Mouse (Mus musculus) yolk sac, embryonic 10.5 days (tissue): ENCODE results near the gene Cmklr1.

Source experiments
- DNase-seq: peaks from one replicate; pipeline ENCODE4 v3.0.0-alpha.2; 2017; ENCODE audit warnings: low spot score

Gene Cmklr1

DNA sequence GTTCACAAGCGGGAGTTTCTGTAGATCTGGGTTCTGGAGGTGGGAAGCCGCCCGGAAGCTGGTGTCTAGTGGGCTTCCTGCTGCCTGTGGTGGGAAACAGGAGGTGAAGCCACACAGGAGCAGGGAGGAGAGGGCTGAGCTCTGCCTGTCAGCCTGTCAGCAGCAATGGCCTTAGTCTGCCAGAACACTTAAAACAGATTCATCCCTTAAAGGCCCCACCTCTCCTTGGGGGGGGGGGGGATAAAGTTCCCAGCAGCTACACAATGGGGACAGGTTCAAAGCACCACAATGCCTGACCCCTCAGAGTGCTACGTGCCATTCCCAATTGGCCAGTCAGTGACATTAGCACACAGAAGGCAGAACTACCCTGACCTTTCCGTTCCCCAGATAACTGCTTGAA lies 2.0 kb upstream of the Cmklr1 start:
- no peak for DNase-seq

DNA sequence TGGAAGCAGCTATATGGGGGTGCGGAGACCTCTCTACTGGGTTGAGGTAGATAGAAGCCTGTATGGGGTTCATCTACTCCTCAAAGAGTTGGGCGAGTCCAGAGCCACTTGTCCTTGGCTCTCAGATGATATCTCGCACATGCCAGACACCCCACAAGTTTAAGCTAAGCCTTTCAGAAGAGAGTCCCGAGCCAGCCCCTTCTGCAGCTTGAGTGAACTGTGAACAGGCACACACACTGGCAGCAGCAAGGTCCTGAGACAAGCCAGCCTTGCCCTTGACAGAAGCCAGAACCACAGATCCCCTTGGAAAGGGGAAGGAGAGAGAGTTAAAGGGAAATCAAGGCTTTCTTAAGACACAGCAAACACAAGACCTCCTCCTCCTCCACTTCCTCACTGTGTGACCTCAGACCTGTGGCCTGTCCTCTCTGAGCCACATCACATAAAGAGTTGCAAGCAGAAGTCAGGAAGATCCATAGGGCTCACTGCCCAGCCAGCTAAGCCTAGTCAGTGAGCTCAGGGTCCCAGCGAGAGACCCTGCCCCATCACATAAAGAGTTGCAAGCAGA lies 1.5 kb downstream of the Cmklr1 start:
- DNase-seq: peak; percentile 36

DNA sequence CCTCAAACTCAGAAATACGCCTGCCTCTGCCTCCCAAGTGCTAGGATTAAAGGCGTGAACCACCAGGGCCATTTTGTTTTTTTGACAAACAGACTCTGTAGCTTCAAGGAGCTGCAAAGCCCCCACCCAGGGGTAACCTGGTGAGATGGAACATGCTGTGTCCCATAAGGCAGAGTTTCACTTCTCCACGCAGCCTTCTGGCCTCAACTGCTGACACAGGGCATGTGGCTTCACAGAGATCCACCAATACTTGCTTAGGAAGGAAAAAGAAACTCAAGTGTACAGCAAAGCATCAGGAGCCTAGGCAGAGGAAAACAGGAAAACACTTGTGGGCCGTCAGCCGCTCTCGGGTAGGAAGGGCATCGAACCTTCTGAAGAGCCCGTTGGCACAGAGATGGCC lies 3.1 kb downstream of the Cmklr1 start:
- no peak for DNase-seq

DNA sequence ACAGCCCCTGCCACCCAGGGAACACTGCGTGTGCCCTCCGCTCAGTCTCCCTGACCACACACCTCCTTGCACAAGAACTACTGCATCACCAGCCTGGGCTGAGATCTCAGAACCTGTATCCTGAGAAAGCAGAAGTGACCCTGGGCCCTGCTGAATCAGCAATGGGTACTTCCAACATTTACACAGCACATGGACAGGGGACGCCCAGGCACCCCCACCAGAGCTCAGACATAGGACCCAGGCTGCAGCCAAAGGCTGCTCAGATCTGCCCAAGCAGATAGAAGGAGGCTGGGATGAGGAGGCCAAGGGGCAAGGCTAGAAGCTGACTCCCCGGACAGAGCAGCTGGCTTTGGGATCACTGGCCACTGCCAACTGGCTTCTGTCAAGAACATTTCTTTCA lies 5.7 kb downstream of the Cmklr1 start:
- no peak for DNase-seq

DNA sequence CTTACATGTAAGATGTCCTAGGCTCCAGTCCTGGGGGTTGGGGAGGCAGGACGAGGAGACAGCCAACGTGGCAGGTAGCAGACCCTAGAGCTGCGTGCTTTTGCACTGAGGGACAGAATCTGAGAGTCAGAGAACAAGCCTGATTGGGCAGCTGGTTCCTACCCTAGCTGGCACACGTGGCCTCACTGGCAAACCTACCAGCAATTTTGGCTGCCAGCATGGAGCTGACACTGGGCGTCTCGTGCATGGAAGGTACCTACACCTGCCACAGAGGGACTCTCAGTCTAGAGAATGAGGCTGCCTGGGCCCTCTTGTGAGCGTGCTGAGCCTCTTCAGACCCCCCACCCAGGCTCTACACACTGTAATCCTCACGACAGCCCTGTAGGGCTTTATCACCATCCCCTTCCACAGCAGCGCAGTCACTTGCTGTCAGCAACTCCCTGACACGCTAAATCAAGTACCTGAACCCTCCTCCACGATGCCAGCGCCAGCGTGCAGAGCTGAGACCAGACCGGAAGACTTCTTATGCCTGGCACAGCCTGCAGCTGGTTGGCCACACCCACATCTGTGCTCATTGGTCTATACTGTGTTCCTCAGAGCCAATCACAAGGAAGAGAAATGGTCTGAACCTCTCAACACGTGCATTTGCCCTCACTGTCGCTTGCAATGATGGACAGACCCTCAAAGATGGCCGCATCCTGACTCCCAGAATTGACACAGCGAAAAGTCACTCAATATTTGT lies 6.9 kb downstream of the Cmklr1 start:
- no peak for DNase-seq

DNA sequence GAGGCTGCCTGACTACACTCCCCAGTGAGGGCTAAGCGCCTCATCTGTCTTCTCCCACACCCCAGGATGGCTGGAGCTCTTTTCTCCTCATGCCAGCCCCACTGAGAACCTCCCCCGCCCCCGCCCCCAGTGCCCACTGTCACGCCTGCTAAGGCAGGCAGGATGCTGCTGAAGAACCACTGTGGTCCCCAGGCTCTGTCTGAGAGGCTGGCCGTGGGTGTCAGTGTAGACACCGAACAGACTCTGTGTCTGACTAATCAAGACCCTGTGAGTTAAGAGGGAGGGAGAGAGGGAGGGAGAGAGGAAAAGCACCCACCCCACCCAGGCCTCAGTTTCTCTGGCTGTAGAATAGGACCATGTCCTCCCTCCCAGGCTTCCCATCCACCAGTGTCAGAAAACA lies 9.2 kb downstream of the Cmklr1 start:
- no peak for DNase-seq

DNA sequence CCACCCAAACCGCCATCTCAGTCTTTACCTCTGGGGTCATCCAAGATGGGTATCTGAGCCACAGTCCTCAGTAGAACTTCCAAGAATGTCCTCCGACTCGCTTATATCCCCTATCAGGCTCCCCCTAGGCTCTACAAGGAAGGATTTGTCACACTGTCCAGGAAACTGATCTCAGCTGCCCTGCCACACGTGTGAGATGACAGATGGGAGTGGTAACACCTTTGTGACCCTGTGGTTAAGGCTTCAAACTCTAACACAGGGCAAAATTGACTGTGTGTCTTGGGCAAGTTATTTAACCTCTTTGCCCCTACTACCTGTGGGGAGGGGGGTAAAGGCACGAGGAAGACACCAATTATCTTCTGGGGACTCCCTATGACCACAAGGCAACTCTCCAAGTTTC lies 11.1 kb downstream of the Cmklr1 start:
- no peak for DNase-seq

DNA sequence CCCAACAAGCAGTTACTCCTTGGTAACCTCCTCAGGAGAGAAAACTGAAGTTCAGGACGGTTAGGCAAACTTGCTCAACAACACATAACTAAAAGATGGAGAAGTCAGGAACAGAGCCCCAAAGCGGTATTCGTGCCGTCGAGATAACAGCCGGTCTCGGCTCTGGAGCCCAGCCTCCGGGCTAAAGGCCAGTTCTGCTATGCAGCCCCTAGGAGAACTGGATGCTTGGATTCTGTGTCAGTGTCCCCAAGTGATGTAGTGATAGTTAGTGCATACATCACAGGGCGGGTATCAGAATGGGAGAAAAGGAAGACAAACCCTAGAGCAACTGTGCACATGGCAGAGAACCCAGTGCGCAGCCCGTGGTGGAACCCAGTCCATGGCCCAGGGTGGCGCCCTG lies 12.2 kb downstream of the Cmklr1 start:
- DNase-seq: no peak

DNA sequence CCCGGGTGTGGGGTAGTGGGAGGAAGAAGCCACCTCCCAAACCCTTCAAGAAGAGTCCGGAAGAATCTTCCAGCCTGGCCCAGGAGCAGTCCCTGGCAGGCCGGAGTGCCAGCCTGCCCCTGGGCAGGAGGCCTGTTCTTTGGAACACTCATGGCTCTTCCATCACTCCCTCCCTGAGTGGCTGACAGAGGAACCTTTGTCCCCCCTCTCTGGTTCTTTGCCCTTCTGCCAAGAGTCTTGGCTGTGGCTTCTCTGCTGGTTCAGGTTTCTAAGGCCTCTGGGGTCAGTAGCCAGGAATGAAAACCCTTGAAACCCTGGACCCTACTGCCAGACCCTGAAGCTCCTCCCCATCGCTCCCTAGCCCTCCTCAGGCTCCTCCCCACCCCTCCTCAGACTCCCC lies 12.6 kb downstream of the Cmklr1 start:
- no peak for DNase-seq

DNA sequence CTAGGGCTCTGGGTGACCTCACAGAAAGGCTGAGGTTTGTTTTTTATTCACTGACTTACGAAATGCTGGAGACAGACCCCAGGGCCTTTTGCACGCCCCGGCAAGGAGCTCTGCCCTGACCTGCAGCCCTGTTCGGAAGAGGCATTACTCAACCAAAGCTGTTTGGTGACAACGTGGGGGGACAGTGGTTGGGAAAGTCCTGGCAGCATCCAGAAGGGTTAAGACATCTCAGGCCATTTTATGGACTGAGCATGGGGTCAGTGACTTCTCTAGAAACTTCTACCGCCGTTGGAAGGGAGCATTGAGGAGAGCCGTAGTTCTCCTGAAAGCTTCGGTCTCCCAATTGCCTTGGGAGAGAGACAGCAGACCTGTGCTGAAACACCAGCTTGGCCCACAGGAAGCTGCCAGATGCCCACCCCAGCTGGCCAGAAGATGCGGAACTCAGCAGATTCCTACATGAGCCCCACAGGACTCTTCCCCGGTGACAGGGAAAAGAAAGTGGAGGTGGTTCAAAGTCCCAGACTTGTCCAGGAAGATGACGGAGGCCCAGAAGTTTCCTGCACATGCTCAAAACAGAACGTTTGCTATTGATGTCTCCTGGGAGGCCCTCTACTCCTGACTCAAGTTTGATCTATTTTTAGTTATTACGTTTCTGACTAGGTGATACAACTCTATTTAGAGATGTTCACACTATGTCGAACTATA lies 14.2 kb downstream of the Cmklr1 start:
- no peak for DNase-seq

DNA sequence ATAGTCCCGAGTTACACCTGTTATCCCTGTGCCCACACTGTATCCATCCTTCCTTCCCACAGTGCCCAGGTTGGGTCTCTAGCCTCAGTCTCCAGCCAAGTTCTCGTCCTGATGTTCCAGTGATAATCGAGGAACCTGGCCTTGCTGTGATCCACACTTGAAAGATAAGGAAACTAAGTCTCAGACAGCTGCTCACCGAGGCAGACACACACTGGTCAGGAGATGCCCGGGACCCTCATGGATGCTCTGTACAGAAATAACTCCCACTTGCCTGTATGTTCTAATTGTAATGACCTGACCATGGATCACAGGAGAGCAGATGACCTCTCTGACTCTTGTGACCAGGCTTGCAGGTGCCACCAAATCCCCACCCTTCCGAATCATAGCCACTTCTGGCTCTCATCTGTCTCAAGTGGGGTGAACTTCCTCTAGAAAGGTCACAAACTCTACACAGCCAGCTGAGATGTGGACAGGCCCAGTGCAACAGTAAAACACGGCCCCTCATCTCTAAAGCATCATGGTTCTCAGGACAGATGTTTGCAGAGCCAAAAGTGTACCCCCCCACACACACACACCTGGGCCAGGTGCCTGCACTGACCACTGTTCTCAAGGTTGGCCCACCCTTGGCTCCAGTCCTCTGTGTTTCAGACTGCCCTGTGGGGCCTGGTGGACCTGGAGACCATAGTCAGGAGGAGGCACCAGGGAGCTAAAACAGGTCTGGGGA lies 15.2 kb downstream of the Cmklr1 start:
- DNase-seq: no peak

DNA sequence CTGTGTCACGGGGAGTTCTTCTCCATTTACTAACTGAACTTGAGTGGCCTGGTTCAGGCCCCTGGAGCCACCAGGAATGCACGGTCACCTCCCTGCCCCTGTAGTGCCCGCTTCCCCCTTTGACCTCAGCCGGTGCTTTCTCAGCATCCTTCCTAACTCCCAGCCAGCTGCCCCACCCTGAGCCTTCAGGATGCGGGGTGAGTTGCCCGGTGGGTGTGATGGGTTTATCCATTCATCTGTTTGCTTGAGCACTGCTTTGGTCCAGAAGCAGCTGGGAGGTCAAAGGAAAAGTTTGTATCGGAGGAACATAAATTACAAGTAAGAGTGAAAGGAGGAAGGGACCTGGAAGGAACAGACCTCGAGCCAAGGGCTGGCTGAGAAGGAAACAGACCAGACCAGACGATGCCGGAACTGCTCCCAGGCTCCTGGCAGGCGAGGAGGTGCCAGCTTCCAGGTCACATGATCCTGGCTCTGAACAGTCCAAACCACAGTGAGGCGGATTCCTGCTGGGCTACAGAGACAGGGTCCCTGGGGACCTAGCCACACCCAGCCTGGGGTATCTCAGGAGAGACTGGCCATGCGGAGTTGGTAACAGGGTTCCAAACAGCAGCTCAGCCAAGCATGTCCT lies 16.1 kb downstream of the Cmklr1 start:
- DNase-seq: no peak

DNA sequence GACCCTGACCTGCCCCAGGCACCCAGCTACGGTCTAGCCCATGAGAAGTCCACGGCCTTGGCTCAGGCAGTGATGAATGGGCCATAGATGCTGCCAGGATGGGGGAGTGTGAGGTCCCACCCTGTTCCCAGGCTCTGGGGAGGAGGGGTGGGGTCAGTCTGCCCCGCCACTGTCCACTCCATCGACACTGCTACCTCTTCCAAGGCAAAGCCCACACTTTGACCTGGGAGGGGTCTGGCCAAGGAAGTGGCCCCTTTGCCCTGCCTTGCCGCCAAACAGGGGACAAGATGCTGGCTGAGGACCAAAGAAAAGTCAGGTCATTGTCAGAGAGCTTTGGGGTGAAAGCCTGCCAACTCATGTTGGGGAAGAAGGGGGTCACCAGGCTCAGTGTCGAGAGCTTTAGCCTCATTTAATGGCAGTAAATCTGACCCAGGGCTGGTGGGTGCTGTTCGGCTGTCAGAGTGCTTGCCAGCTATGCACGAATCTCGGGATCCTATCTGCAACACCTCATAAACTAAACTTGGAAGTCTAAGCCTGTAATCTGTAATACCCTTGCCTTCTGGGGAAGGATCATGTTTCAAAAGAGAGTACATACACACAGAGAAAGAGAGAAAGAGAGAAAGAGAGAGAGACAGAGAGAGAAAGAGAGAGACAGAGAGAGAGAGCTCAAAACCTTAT lies 17.1 kb downstream of the Cmklr1 start:
- DNase-seq: no peak

DNA sequence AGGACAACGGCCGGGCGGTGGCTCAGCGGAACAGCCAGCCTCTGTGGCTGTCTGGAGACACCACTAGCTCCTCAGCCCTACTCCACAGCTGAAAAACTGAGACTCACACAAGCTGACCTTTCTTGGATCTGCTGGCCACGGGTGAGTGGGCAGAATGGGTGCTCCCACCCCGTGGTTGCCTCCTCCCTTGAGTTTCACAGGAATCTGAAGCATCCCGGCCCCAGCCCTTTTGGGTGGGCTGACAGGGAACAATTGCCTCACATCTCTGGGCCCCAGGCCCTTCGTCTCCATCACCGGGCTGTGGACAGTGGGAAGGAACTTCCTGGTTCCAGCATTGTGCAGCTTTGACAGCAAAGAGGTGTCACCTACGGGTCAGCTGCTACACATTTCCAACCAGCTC lies 20.1 kb downstream of the Cmklr1 start:
- DNase-seq: no peak

DNA sequence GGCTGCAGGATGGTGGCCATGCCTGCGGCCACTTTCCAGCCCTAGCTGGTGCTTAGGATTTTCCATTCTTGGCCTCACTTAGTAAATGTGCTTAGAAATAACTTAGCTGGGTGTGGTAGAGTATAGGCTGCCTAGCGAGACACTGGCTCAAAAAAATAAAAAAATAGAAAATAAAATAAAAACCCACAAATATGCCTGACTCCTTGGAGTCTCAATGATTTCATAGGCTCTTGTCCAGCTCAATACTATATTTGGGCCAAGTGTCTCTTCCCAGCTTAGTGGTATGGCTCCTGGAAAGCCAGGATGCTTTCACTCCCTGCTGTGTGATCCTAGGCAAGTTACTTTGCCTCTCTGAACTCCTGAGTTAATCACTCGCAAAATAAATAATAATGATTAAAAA lies 21.0 kb downstream of the Cmklr1 start:
- DNase-seq: no peak

DNA sequence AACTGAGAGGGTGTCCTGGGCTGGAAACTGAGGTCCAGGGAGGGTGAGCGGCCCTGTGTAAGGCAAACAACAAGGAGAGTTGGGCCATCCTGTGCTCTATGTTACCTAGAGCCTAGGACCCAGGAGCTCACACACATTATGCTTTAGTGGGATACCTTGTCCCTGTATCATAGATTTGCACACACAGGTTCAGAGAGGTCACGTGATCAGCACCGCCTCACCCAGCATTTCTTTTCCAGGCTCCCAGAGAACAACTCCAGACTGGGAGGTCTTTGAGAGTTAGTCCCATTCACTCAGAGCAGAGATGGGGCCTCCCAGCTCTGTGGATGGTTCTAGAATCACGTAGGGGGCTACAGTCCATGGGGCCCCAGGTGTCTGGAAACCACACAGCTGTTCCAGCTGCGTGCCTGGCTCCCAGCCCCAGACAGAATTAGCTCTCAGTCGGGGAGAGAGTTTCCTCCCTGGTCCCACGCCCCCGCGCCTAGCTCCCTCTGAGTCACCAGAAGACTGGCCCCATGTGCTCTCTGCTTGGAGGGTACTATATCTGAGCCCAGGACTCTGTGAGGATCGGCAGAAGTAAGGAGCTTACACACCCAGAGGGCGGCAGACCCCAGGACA lies 22.3 kb downstream of the Cmklr1 start:
- no peak for DNase-seq

DNA sequence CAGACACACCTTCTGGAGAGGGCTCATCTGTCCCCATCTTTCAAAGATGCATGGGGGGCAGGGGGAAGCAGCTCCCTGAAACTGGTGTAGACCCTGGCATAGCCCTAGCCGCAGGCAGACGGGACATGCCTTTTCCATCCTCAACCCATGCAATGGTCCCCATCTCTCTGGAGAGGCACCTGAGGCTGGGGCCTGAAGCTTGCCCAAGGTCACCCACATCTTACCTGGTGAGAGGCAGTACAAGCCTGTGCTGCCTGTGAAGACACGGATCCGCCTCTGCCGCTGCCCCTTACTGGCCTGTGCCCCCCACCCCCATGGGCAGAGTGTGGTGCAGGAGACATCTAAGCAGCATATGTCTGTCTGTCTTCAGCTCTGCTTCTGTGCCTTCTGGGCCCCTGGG lies 23.2 kb downstream of the Cmklr1 start:
- DNase-seq: no peak

DNA sequence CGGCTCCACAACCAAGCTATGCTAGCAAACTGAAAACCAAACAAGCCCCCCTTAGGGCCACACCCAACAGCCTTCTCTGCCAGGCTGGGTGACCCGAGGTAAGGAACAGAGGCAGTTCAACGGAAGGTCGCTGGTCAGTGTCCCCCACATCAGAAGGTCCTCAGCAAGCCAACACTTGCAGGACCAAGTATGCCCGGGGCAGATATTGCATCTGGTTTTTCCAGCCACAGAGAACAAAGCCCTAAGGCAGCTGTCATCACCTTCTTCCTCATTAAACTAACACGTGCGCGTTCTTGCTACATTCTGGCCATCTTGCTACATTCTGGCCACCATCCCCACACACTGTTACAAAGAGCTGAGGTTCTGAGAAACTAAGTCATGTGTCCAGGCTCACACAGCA lies 23.9 kb downstream of the Cmklr1 start:
- no peak for DNase-seq

DNA sequence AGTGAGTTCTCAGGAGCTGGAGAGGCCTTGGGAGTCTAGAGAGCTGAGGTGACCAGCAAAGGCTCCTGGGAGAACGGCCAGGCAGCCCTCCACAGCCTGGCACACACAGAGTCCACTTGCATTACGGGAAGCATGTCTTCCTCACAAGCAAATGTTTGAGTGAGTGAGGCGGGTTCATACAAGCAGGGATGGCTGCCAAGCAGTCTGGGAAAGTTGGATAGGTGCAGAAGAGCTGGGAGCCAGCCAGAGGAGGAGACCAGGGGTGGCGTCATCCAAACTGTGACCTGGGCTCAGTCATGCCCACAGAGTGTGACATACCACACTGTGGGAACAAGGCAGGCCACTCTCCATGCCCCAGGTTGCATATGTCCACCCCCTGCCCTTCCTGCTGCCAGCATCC lies 25.2 kb downstream of the Cmklr1 start:
- DNase-seq: no peak

DNA sequence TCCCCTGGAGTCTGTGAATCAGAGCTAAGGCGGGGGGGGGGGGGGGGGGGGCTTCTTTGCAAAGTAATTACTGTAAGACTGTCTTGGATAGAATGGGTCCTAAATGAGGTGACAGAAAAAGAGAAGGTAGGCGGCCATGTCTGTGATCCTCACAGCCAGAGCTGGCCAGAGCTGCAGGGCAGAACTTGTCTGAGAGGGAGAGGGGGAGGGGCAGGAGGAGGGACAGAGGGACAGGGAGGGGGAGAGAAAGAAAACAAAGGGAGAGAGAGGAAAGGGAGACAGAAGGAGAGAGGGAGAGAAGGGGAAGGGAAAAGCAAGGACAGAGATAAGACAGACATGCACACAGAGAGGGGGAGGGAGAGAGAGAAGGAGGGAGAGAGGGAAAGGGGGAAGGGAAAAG lies 27.2 kb downstream of the Cmklr1 start:
- DNase-seq: no peak

DNA sequence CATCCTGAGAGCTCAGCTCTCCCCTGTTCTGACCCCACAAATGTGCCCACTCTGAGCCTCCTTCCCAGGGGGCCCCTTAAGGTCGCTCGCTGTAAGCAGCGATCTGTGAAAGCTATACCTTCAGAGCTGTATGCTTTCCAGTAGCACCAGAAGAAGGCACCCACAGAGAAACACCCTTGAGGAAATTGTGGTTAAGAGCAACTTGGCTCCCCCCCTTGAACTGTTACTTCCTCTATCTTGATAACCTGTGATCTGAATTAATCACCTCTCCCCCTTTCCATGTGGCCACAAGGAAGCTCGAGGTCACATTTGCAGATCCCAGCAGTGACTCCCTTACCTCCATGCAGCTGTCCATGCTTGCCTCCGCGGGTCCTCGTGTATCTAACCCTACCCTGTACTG lies 29.2 kb downstream of the Cmklr1 start:
- DNase-seq: no peak
